Mouse (Mus musculus): ENCODE results near the gene Dlgap4. TPM values are rescaled to one million over a fixed set of nuclear protein-coding genes. Genes with fewer than 3 reads are reported as not detected.

Dlgap4 gene
- total and polyA plus RNA-seq, 3 experiments = 12.4 to 38.5 (median 12.7) TPM

DNA sequence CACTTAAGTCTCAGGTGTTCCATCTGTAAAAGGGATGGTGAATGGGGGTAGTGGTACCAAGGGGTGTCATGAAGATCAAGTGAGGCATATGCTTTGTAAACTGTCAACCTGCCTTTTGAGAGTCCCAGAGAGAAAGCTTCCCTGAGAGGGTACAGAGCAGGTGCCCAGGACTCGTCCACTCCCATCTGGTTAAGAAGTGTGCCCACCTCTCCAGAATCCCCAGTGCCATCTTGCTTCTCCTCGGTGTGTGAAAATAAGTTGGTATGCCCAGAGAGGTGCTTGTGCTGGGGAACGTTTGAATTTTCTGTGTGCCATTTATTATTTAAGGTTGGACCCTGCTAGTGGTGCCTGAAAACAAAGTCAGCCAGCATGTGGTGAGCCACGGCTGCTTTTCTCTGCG, 109.2 kb downstream of the Dlgap4 start:
- dilution Hi-C loops (cut with MboI; ENCODE audit: extremely low pct_ligation_motif_present, extremely low pct_unique_long_range_greater_than_20kb, low sequenced_read_pairs) (no loop called here), in situ Hi-C loops (cut with MboI; ENCODE audit: low pct_ligation_motif_present, low pct_unique_long_range_greater_than_20kb, low sequenced_read_pairs) (loop anchor here (5.0 kb wide), 1 partner anchor 35 kb away; no protein-coding TSS in a partner anchor)
- H3K4me1 ChIP-seq (ENCODE audit: control insufficient read depth in 1 of 2, insufficient read depth in 2 of 2) = peaks cover 3 to 65% of the 10 kb centered on the region in 2 experiments
- DNase-seq (ENCODE audit: extremely low read depth) = no peak
- no peaks in the 10 kb centered on the region for H3K9me3 ChIP-seq (replicated peaks; ENCODE audit: low read length)
- H3K27ac ChIP-seq (ENCODE audit: insufficient read depth, low read depth) = no peak overlapping the region
- TF ChIP-seq ZNF384 (IDR thresholded peaks at IDR 0.05; ENCODE audit: low read depth, low read length) (no peak), TBP (conservative IDR thresholded peaks at IDR 0.05; ENCODE audit: low read depth, low read length) (no peak), CTCF (conservative IDR thresholded peaks at IDR 0.05 in 1 of 2, IDR thresholded peaks at IDR 0.05 in 1 of 2; ENCODE audit: low read depth in 2 of 2, low read length in 2 of 2) (no peak), PAX5 (IDR thresholded peaks at IDR 0.05; ENCODE audit: low read length) (no peak), CHD1 (IDR thresholded peaks at IDR 0.05; ENCODE audit: low read depth, low read length) (no peak), SMC3 (IDR thresholded peaks at IDR 0.05; ENCODE audit: low read depth, low read length) (no peak), ELF1 (IDR thresholded peaks at IDR 0.05; ENCODE audit: low read depth, low read length) (no peak), EP300 (IDR thresholded peaks at IDR 0.05; ENCODE audit: low read length) (no peak), MYC (IDR thresholded peaks at IDR 0.05; ENCODE audit: low read depth, low read length) (no peak), MAZ (IDR thresholded peaks at IDR 0.05; ENCODE audit: low read depth, low read length) (no peak), KAT2A (IDR thresholded peaks at IDR 0.05; ENCODE audit: insufficient replicate concordance, low read length) (no peak), E2F4 (IDR thresholded peaks at IDR 0.05; ENCODE audit: insufficient replicate concordance, low read depth, low read length) (no peak), MEF2A (IDR thresholded peaks at IDR 0.05; ENCODE audit: borderline replicate concordance, low read depth, low read length) (no peak)
- no peak overlapping the region for H3K9ac ChIP-seq (ENCODE audit: insufficient read depth, low read depth)
- no peaks in the 10 kb centered on the region for H3K27me3 ChIP-seq (replicated peaks)
- no peak overlapping the region for H3K4me2 ChIP-seq (ENCODE audit: insufficient read depth, low read depth, poor library complexity, severe bottlenecking)
- peak overlapping the region in 2 of 3 experiments; percentile 66 to 91 for H3K4me3 ChIP-seq (replicated peaks in 1 of 3; ENCODE audit: low read depth in 2 of 3, low read length in 2 of 3, poor library complexity in 1 of 3)
- no peaks in the 10 kb centered on the region for H3K79me2 ChIP-seq (replicated peaks; ENCODE audit: control insufficient read depth, extremely low read depth, insufficient read depth, poor library complexity, severe bottlenecking)
- peaks cover 0 to 13% of the 10 kb centered on the region in 2 experiments for H3K36me3 ChIP-seq (replicated peaks in 1 of 2; ENCODE audit: control insufficient read depth in 1 of 2, insufficient read depth in 1 of 2, low read length in 1 of 2)

GRCm38 (mm10) chr2:156723899-156724523, 110.5 kb downstream of the Dlgap4 start:
- H3K4me3 ChIP-seq (replicated peaks in 1 of 3; ENCODE audit: low read depth in 2 of 3, low read length in 2 of 3, poor library complexity in 1 of 3) = no peak overlapping the region
- H3K79me2 ChIP-seq (replicated peaks; ENCODE audit: control insufficient read depth, extremely low read depth, insufficient read depth, poor library complexity, severe bottlenecking) = no peaks in the 10 kb centered on the region
- dilution Hi-C loops (cut with MboI; ENCODE audit: extremely low pct_ligation_motif_present, extremely low pct_unique_long_range_greater_than_20kb, low sequenced_read_pairs) (no loop called here), in situ Hi-C loops (cut with MboI; ENCODE audit: low pct_ligation_motif_present, low pct_unique_long_range_greater_than_20kb, low sequenced_read_pairs) (loop anchor here (5.0 kb wide), 1 partner anchor 33 kb away; no protein-coding TSS in a partner anchor)
- no peak overlapping the region for H3K4me2 ChIP-seq (ENCODE audit: insufficient read depth, low read depth, poor library complexity, severe bottlenecking)
- no peak overlapping the region for H3K27ac ChIP-seq (ENCODE audit: insufficient read depth, low read depth)
- H3K9me3 ChIP-seq (replicated peaks; ENCODE audit: low read length) = no peaks in the 10 kb centered on the region
- no peak for DNase-seq (ENCODE audit: extremely low read depth)
- TF ChIP-seq MAFK (IDR thresholded peaks at IDR 0.05; ENCODE audit: insufficient replicate concordance, low read length) (peak; percentile 92), ETS1 (conservative IDR thresholded peaks at IDR 0.05; ENCODE audit: low read depth, low read length) (no peak)
- H3K9ac ChIP-seq (ENCODE audit: insufficient read depth, low read depth) = no peak overlapping the region
- H3K36me3 ChIP-seq (replicated peaks in 1 of 2; ENCODE audit: control insufficient read depth in 1 of 2, insufficient read depth in 1 of 2, low read length in 1 of 2) = peaks cover 0 to 16% of the 10 kb centered on the region in 2 experiments
- peaks cover 3 to 64% of the 10 kb centered on the region in 2 experiments for H3K4me1 ChIP-seq (ENCODE audit: control insufficient read depth in 1 of 2, insufficient read depth in 2 of 2)
- no peaks in the 10 kb centered on the region for H3K27me3 ChIP-seq (replicated peaks)
